Mouse (Mus musculus): ENCODE measurements around the gene 2900026A02Rik.

- TF ChIP-seq CTCF (IDR thresholded peaks at IDR 0.05; ENCODE audit: low read depth), result no peak
- TF ChIP-seq EP300 (IDR thresholded peaks at IDR 0.05; ENCODE audit: low read depth), result no peak
Measured at GRCm38 (mm10) chr5:113136951-113137487, 84.0 kb downstream of the 2900026A02Rik start.
